Mouse (Mus musculus) midbrain, embryonic 12.5 days (tissue): ENCODE measurements around the gene Higd1b. TPM values are rescaled to one million over a fixed set of nuclear protein-coding genes. Genes with fewer than 3 reads are reported as not detected.

Experiments
- ATAC-seq: fragments of 200-750 bp; cut with Nextera tagmentation; 2 replicates; pipeline ENCODE4 v1.8.0; 2017; ENCODE audit warnings: low read depth, moderate TSS enrichment, moderate library complexity; ENCODE audit not compliant: low FRiP score
- H3K27ac ChIP-seq: fragments of 300-500 bp; sonication (generic); replicated peaks from 2 replicates; pipeline ENCODE4 v1.5.1; 2016; ENCODE audit warnings: mild to moderate bottlenecking
- H3K27me3 ChIP-seq: fragments of 300-500 bp; sonication (generic); 2 replicates; pipeline ENCODE4 v1.6.1; 2016; ENCODE audit warnings: mild to moderate bottlenecking
- H3K36me3 ChIP-seq: fragments of 300-500 bp; sonication (generic); 2 replicates; pipeline ENCODE4 v1.6.1; 2016
- H3K4me1 ChIP-seq: fragments of 300-500 bp; sonication (generic); 2 replicates; pipeline ENCODE4 v1.6.1; 2016
- H3K4me2 ChIP-seq: fragments of 300-500 bp; sonication (generic); replicated peaks from 2 replicates; pipeline ENCODE4 v1.6.1; 2016; ENCODE audit warnings: mild to moderate bottlenecking, moderate library complexity
- H3K4me3 ChIP-seq: fragments of 300-500 bp; sonication (generic); 2 replicates; pipeline ENCODE4 v1.5.1; 2016; ENCODE audit warnings: mild to moderate bottlenecking
- H3K9ac ChIP-seq: fragments of 300-500 bp; sonication (generic); replicated peaks from 2 replicates; pipeline ENCODE4 v1.6.1; 2016; ENCODE audit warnings: mild to moderate bottlenecking, moderate library complexity
- H3K9me3 ChIP-seq: fragments of 300-500 bp; sonication (generic); 2 replicates; pipeline ENCODE4 v1.6.1; 2016; ENCODE audit warnings: mild to moderate bottlenecking
- WGBS: fragments of 180-500 bp; shearing (Covaris S2); methylation state at CpG from one replicate; pipeline ENCODE4 v1.1.7; 2016; 5-methylcytosine and 5-hydroxymethylcytosine counted together
- polyA plus RNA-seq: library from polyadenylated mRNA; unstranded; fragments of >200 nt; fragmentation: Nextera tagmentation; extraction: Ambion mirVana; gene quantifications from 2 replicates; pipeline ENCODE4 v1.2.1, GENCODE M21; 2016

Higd1b gene
- polyA plus RNA-seq: not detected in 2 replicates

- WGBS: 86% methylated on average over 4 of the region's 4 CpGs
- H3K4me3 ChIP-seq: no peak within 1 kb of the TSS
- no peaks in the 10 kb centered on the region for H3K4me1 ChIP-seq
- H3K36me3 ChIP-seq: peaks cover 43% of the 10 kb centered on the region
- no peak within 1 kb of the TSS for H3K9ac ChIP-seq
- ATAC-seq: no peak
- no peak within 1 kb of the TSS for H3K27ac ChIP-seq
- no peaks in the 10 kb centered on the region for H3K27me3 ChIP-seq
- no peaks in the 10 kb centered on the region for H3K9me3 ChIP-seq
- H3K4me2 ChIP-seq: no peak within 1 kb of the TSS
Observed at GRCm38 (mm10) chr11:102835549-102835948, at the start of gene Higd1b. Higd1b (plus strand) TSS chr11:102835849.

DNA sequence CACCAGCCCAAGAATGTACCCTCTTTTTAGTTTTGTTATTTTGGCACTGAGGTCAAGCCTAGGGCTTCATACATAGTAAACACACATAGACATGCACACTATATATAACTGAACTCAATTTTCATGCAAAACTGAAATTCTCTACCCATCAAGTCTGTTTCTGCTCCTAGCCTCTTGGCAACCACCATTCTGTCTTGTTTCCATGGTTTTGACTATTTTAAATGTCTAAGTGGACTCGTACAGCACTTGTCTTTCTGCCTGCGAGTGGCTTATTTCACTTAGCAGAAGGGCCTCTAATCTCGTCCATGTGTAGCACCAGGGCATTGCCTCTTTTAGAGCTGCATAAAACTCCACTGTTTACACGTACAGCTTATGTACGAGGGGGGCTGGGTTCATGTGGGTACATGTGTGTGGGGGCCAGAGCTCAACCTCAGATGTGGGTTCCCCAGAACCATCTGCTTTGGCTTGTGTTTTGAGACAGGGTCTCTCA lies 47.9 kb upstream of the Higd1b start:
- Histone ChIP-seq H3K27me3 (no peaks in the 10 kb centered on the region), H3K4me1 (no peaks in the 10 kb centered on the region), H3K9me3 (no peaks in the 10 kb centered on the region), H3K36me3 (no peaks in the 10 kb centered on the region), H3K27ac (no peak overlapping the region), H3K4me2 (no peak overlapping the region), H3K4me3 (no peak overlapping the region), H3K9ac (no peak overlapping the region)
- WGBS: 76% methylated on average over 5 of the region's 5 CpGs
- ATAC-seq: no peak

DNA sequence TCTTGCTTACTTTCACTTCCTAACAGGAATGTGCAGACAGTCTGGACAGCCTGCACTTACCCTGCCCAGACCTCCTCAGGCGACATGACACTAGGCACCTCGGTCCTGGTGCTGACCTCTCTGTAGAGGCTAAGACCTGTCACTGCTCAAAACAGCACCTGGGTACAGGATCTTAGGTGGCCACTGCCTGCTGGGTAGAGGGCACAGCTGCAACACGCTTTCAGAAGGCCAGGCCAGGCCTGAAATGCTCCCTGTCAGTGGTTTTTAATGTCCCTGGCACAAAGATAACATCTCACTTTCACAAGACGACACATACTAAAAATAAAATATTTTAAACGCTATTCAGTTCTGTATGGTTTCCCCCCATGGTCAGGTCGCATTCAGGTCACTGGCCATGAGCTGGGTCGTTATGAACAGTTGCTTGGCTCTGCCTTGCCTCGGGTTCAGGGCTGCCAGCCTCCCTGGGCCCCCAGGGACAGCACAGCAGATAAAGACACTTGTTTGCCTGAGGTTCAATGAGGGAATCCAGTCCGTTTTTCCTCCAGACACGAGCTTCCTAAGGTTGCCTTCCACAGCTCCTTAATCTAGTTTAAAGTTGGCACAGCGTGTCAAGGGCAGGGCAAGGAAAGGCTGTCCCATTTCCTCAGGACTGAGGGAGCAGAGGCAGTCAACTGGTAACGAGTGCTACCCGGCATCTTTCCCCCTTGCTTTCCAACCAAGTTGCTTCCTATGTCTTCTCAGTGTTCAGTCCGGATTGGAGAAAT lies 43.8 kb upstream of the Higd1b start:
- H3K4me1 ChIP-seq: no peaks in the 10 kb centered on the region
- H3K27me3 ChIP-seq: no peaks in the 10 kb centered on the region
- H3K36me3 ChIP-seq: no peaks in the 10 kb centered on the region
- H3K9ac ChIP-seq: no peak overlapping the region
- no peak for ATAC-seq
- H3K27ac ChIP-seq: no peak overlapping the region
- no peak overlapping the region for H3K4me3 ChIP-seq
- no peak overlapping the region for H3K4me2 ChIP-seq
- no peaks in the 10 kb centered on the region for H3K9me3 ChIP-seq
- 71% methylated on average over 14 of the region's 14 CpGs for WGBS

- H3K9ac ChIP-seq: no peak overlapping the region
- H3K4me3 ChIP-seq: no peak overlapping the region
- no peaks in the 10 kb centered on the region for H3K9me3 ChIP-seq
- ATAC-seq: no peak
- peaks cover 17% of the 10 kb centered on the region for H3K36me3 ChIP-seq
- WGBS: 57% methylated on average over 8 of the region's 8 CpGs
- H3K4me1 ChIP-seq: no peaks in the 10 kb centered on the region
- H3K27me3 ChIP-seq: no peaks in the 10 kb centered on the region
- no peak overlapping the region for H3K4me2 ChIP-seq
- no peak overlapping the region for H3K27ac ChIP-seq
Observed at GRCm38 (mm10) chr11:102794157-102794556, 41.5 kb upstream of the Higd1b start.

- Histone ChIP-seq H3K4me2 (no peak overlapping the region), H3K4me1 (no peaks in the 10 kb centered on the region), H3K9me3 (0 out of 2 replicates have a peak, but pooled peaks cover 3% of the 10 kb centered on the region), H3K27ac (no peak overlapping the region), H3K27me3 (no peaks in the 10 kb centered on the region), H3K4me3 (no peak overlapping the region), H3K36me3 (peaks cover 54% of the 10 kb centered on the region), H3K9ac (no peak overlapping the region)
- ATAC-seq: no peak
- WGBS: 89% methylated on average over 5 of the region's 5 CpGs
Observed at GRCm38 (mm10) chr11:102803453-102803852, 32.2 kb upstream of the Higd1b start.

GRCm38 (mm10) chr11:102808246-102808645 lies 27.4 kb upstream of the Higd1b start:
- H3K27me3 ChIP-seq: no peaks in the 10 kb centered on the region
- WGBS: 83% methylated on average over 5 of the region's 5 CpGs
- H3K4me2 ChIP-seq: no peak overlapping the region
- H3K9ac ChIP-seq: no peak overlapping the region
- no peak for ATAC-seq
- peaks cover 7% of the 10 kb centered on the region for H3K4me1 ChIP-seq
- no peak overlapping the region for H3K4me3 ChIP-seq
- H3K27ac ChIP-seq: no peak overlapping the region
- 0 out of 2 replicates have a peak, but pooled peaks cover 3% of the 10 kb centered on the region for H3K9me3 ChIP-seq
- H3K36me3 ChIP-seq: peaks cover 20% of the 10 kb centered on the region

GRCm38 (mm10) chr11:102810721-102811485 lies 24.7 kb upstream of the Higd1b start:
- no peaks in the 10 kb centered on the region for H3K27me3 ChIP-seq
- peaks cover 15% of the 10 kb centered on the region for H3K4me1 ChIP-seq
- H3K9ac ChIP-seq: no peak overlapping the region
- H3K4me2 ChIP-seq: no peak overlapping the region
- H3K27ac ChIP-seq: no peak overlapping the region
- ATAC-seq: no peak
- H3K9me3 ChIP-seq: no peaks in the 10 kb centered on the region
- H3K36me3 ChIP-seq: 0 out of 2 replicates have a peak, but pooled peaks cover 4% of the 10 kb centered on the region
- H3K4me3 ChIP-seq: no peak overlapping the region
- WGBS: 79% methylated on average over 4 of the region's 4 CpGs

DNA sequence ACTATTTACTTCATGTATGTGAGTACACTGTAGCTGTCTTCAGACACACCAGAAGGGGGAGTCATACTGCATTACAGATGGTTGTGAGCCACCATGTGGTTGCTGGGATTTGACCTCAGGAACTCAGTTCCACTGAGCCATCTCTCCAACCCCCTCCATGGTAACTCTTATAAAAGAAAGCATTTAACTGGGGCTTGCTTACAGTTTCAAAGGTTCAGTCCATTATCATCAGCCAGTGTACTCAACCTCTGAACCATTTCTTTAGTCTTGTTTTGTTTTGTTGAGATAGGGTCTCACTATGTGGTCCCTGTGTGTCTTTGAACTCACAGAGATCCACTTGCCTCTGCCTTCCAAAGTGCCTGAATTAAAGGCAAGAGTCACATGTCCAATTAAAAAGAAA lies 20.8 kb upstream of the Higd1b start:
- peaks cover 31% of the 10 kb centered on the region for H3K4me1 ChIP-seq
- ATAC-seq: no peak
- H3K36me3 ChIP-seq: 0 out of 2 replicates have a peak, but pooled peaks cover 4% of the 10 kb centered on the region
- no peak overlapping the region for H3K4me2 ChIP-seq
- no peak overlapping the region for H3K27ac ChIP-seq
- no peaks in the 10 kb centered on the region for H3K27me3 ChIP-seq
- H3K4me3 ChIP-seq: no peak overlapping the region
- no peak overlapping the region for H3K9ac ChIP-seq
- no peaks in the 10 kb centered on the region for H3K9me3 ChIP-seq

GRCm38 (mm10) chr11:102818121-102819020 lies 17.3 kb upstream of the Higd1b start:
- Histone ChIP-seq H3K9me3 (no peaks in the 10 kb centered on the region), H3K4me1 (peaks cover 31% of the 10 kb centered on the region), H3K4me3 (peak overlapping the region; percentile 95), H3K9ac (peak overlapping the region; percentile 97), H3K27me3 (peaks cover 14% of the 10 kb centered on the region), H3K36me3 (no peaks in the 10 kb centered on the region), H3K4me2 (peak overlapping the region; percentile 64), H3K27ac (peak overlapping the region; percentile 94)
- under 1% methylated on average over 67 of the region's 92 CpGs for WGBS
- peak; percentile 72 for ATAC-seq

DNA sequence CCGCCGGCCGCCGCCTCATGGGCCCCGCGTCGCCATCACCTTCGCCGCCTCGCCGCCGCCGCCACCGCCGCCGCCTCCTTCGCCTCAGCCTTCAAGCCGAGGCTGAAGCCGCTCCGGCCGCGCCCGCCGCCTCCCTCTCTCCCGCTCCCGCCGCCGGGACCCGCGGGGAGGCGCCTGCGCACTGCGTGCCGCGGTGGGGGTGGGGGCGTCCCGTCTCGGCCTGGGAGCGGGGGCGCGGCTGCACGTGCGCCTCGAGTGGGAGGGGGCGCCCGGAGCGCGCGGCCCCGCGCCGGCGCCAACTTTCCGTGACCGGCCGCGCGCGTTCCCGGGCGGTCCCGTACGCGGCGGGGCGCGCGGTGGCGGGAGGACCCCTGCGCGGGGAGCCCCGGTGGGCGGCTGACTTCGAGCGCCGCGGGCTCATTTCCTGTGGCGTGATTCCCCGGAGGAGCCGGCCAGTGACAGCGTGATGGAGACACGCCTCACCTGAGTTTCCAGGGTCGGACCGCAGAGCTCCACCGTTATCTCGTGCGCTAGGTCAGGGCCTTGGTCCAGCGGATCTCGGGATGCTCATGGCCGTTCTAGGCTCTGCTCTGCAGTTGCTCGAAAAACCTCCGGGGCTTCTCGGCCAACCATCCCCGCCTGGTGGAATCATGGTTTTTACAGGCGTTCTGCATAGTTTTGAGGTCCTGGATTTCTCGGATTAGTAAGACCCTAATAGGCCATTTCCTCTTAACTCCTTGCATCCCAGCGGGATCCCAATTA lies 16.4 kb upstream of the Higd1b start, which contains the start of gene Gjc1:
Gjc1 (minus strand) TSS at position 680 of the 762 bp plus-strand sequence.
- no peaks in the 10 kb centered on the region for H3K36me3 ChIP-seq
- peak within 1 kb of the TSS; percentile 64 for H3K4me2 ChIP-seq
- peak; percentile 92 for ATAC-seq
- WGBS: under 1% methylated on average over 64 of the region's 97 CpGs
- peaks cover 31% of the 10 kb centered on the region for H3K4me1 ChIP-seq
- no peaks in the 10 kb centered on the region for H3K9me3 ChIP-seq
- H3K9ac ChIP-seq: peak within 1 kb of the TSS; percentile 97
- H3K27me3 ChIP-seq: peaks cover 14% of the 10 kb centered on the region
- H3K27ac ChIP-seq: peak within 1 kb of the TSS; percentile 94
- H3K4me3 ChIP-seq: peak within 1 kb of the TSS; percentile 95
